Mouse (Mus musculus) heart, postnatal 25 days (tissue): ENCODE measurements around the gene Ergic1. TPM values are rescaled to one million over a fixed set of nuclear protein-coding genes. Genes with fewer than 3 reads are reported as not detected.

ENCODE experiments used
- DNase-seq: peaks from one replicate; pipeline ENCODE4 v3.0.0; 2022; ENCODE audit warnings: low spot score
- intact Hi-C: fragments of 180-260 bp; cut with DNase I; formaldehyde crosslinking; loops from one replicate; pipeline ENCODE4 v1.15.1; 2025
- total RNA-seq, 2 experiments: library from RNA; stranded (reverse); gene quantifications; 2 replicates each; pipeline ENCODE4 v1.2.3; 2021

Ergic1 gene
- total RNA-seq, 2 experiments from 2014 or later = 54.2 to 58.4 TPM

GRCm38 (mm10) chr17:26616696-26617095 is 55.4 kb downstream of the Ergic1 start:
- intact Hi-C loops = loop anchor here (2.0 kb wide), 1 partner anchor 14 kb away; no protein-coding TSS in a partner anchor
- DNase-seq = peak; percentile 59

GRCm38 (mm10) chr17:26618498-26618897 is 57.2 kb downstream of the Ergic1 start:
- intact Hi-C loops = no loop called here
- no peak for DNase-seq

GRCm38 (mm10) chr17:26619577-26619976 is 58.3 kb downstream of the Ergic1 start:
- intact Hi-C loops = no loop called here
- no peak for DNase-seq

- no peak for DNase-seq
- intact Hi-C loops = loop anchor here (5.0 kb wide), 1 partner anchor 113 kb away; no protein-coding TSS in a partner anchor
Observed at GRCm38 (mm10) chr17:26620292-26620691, 59.0 kb downstream of the Ergic1 start.

- DNase-seq = peak; percentile 81
- intact Hi-C loops = loop anchor here (5.0 kb wide), 1 partner anchor 114 kb away; no protein-coding TSS in a partner anchor
Observed at GRCm38 (mm10) chr17:26620786-26621766, 59.8 kb downstream of the Ergic1 start.

- intact Hi-C loops = loop anchor here (5.0 kb wide), 1 partner anchor 115 kb away; no protein-coding TSS in a partner anchor
Observed at GRCm38 (mm10) chr17:26621912-26622311, 60.6 kb downstream of the Ergic1 start.

GRCm38 (mm10) chr17:26623991-26624390 is 62.7 kb downstream of the Ergic1 start:
- intact Hi-C loops = loop anchor here (5.0 kb wide), 1 partner anchor 117 kb away; no protein-coding TSS in a partner anchor
- DNase-seq = no peak

More at GRCm38 (mm10) chr17:26621912-26622311, 60.6 kb downstream of the Ergic1 start:
- DNase-seq = no peak

GRCm38 (mm10) chr17:26624999-26625398 is 63.7 kb downstream of the Ergic1 start:
- intact Hi-C loops = loop anchor here (5.0 kb wide), 1 partner anchor 118 kb away; no protein-coding TSS in a partner anchor
- no peak for DNase-seq

GRCm38 (mm10) chr17:26625521-26626010 is 64.3 kb downstream of the Ergic1 start:
- intact Hi-C loops = no loop called here
- no peak for DNase-seq

GRCm38 (mm10) chr17:26628479-26628878 is 67.2 kb downstream of the Ergic1 start:
- DNase-seq = no peak
- intact Hi-C loops = no loop called here

GRCm38 (mm10) chr17:26628936-26629335 is 67.6 kb downstream of the Ergic1 start:
- no peak for DNase-seq
- intact Hi-C loops = no loop called here

- DNase-seq = no peak
- intact Hi-C loops = no loop called here
Observed at GRCm38 (mm10) chr17:26631811-26632327, 70.6 kb downstream of the Ergic1 start.

- DNase-seq = no peak
- intact Hi-C loops = no loop called here
Observed at GRCm38 (mm10) chr17:26633186-26633585, 71.9 kb downstream of the Ergic1 start.

GRCm38 (mm10) chr17:26633926-26634325 is 72.6 kb downstream of the Ergic1 start:
- no peak for DNase-seq
- intact Hi-C loops = no loop called here

- no peak for DNase-seq
- intact Hi-C loops = no loop called here
Observed at GRCm38 (mm10) chr17:26634539-26634938, 73.2 kb downstream of the Ergic1 start.

GRCm38 (mm10) chr17:26635951-26636350 is 74.7 kb downstream of the Ergic1 start:
- intact Hi-C loops = loop anchor here (2.0 to 5.0 kb wide), 2 partner anchors 33 to 54 kb away; no protein-coding TSS in a partner anchor
- DNase-seq = no peak

- no peak for DNase-seq
- intact Hi-C loops = loop anchor here (1.0 to 5.0 kb wide), 4 partner anchors 35 to 172 kb away; no protein-coding TSS in a partner anchor
Observed at GRCm38 (mm10) chr17:26637851-26638250, 76.6 kb downstream of the Ergic1 start.

- DNase-seq = peak; percentile 59
- intact Hi-C loops = loop anchor here (1.0 to 5.0 kb wide), 3 partner anchors 56 to 172 kb away; no protein-coding TSS in a partner anchor
Observed at GRCm38 (mm10) chr17:26638655-26639054, 77.4 kb downstream of the Ergic1 start.

GRCm38 (mm10) chr17:26639791-26640190 is 78.5 kb downstream of the Ergic1 start:
- intact Hi-C loops = loop anchor here (2.0 to 5.0 kb wide), 3 partner anchors 57 to 327 kb away; no protein-coding TSS in a partner anchor
- no peak for DNase-seq

GRCm38 (mm10) chr17:26640286-26640740 is 79.0 kb downstream of the Ergic1 start:
- intact Hi-C loops = loop anchor here (5.0 kb wide), 1 partner anchor 328 kb away; no protein-coding TSS in a partner anchor
- DNase-seq = no peak
